Mouse (Mus musculus): Measurements from ENCODE around the gene Shox2. TPM values are rescaled to one million over a fixed set of nuclear protein-coding genes. Genes with fewer than 3 reads are reported as not detected.

The Shox2 gene
- total and polyA plus RNA-seq, 3 experiments = 2.7 to 4.2 (median 3.6) TPM

GRCm38 (mm10) chr3:66981101-66981661 lies 390 bp downstream of the Shox2 start, which contains the start of gene Rsrc1:
TSS of gene Rsrc1 (plus strand) at chr3:66981390.
- no peak for TF ChIP-seq TAL1 (conservative IDR thresholded peaks at IDR 0.05; ENCODE audit: low read depth, low read length)
- TF ChIP-seq POLR2AphosphoS5 (IDR thresholded peaks at IDR 0.05; ENCODE audit: insufficient replicate concordance, low read depth, low read length) = no peak
- TF ChIP-seq CTCF (IDR thresholded peaks at IDR 0.05; ENCODE audit: low read depth, low read length) = no peak
- TF ChIP-seq GATA1 (IDR thresholded peaks at IDR 0.05; ENCODE audit: borderline replicate concordance, low read length) = no peak
- no peak for TF ChIP-seq GATA2 (IDR thresholded peaks at IDR 0.05; ENCODE audit: borderline replicate concordance, low read depth, low read length)
- peak; percentile 52 for ATAC-seq (ENCODE audit: extremely low read depth, insufficient number of reproducible peaks, low FRiP score, poor library complexity, severe bottlenecking)
- Histone ChIP-seq H3K27me3 (ENCODE audit: insufficient read depth, low read length) (peaks cover 48% of the 10 kb centered on the region), H3K4me3 (ENCODE audit: low read depth, low read length) (peak within 1 kb of the TSS; percentile 75), H3K9me3 (replicated peaks) (peaks cover 6% of the 10 kb centered on the region), H3K36me3 (replicated peaks) (no peaks in the 10 kb centered on the region), H3K4me1 (ENCODE audit: insufficient read depth, low read depth, low read length) (peaks cover 20% of the 10 kb centered on the region)
- peak; percentile 56 for DNase-seq (ENCODE audit: low spot score)

- TF ChIP-seq GATA1 (IDR thresholded peaks at IDR 0.05; ENCODE audit: borderline replicate concordance, low read length) (no peak), POLR2AphosphoS5 (IDR thresholded peaks at IDR 0.05; ENCODE audit: insufficient replicate concordance, low read depth, low read length) (no peak), GATA2 (IDR thresholded peaks at IDR 0.05; ENCODE audit: borderline replicate concordance, low read depth, low read length) (no peak), TAL1 (conservative IDR thresholded peaks at IDR 0.05; ENCODE audit: low read depth, low read length) (no peak), CTCF (IDR thresholded peaks at IDR 0.05; ENCODE audit: low read depth, low read length) (no peak)
- peaks cover 48% of the 10 kb centered on the region for H3K27me3 ChIP-seq (ENCODE audit: insufficient read depth, low read length)
- H3K36me3 ChIP-seq (replicated peaks) = no peaks in the 10 kb centered on the region
- ATAC-seq (ENCODE audit: extremely low read depth, insufficient number of reproducible peaks, low FRiP score, poor library complexity, severe bottlenecking) (no peak), DNase-seq (ENCODE audit: low spot score) (no peak)
- peaks cover 6% of the 10 kb centered on the region for H3K9me3 ChIP-seq (replicated peaks)
- peak overlapping the region; percentile 75 for H3K4me3 ChIP-seq (ENCODE audit: low read depth, low read length)
- peaks cover 20% of the 10 kb centered on the region for H3K4me1 ChIP-seq (ENCODE audit: insufficient read depth, low read depth, low read length)
Measured at GRCm38 (mm10) chr3:66980111-66980975, 1.2 kb downstream of the Shox2 start.

- peaks cover 20% of the 10 kb centered on the region for H3K4me1 ChIP-seq (ENCODE audit: insufficient read depth, low read depth, low read length)
- H3K4me3 ChIP-seq (ENCODE audit: low read depth, low read length) = no peak overlapping the region
- H3K36me3 ChIP-seq (replicated peaks) = no peaks in the 10 kb centered on the region
- ATAC-seq (ENCODE audit: extremely low read depth, insufficient number of reproducible peaks, low FRiP score, poor library complexity, severe bottlenecking) (no peak), DNase-seq (ENCODE audit: low spot score) (no peak)
- H3K9me3 ChIP-seq (replicated peaks) = peaks cover 6% of the 10 kb centered on the region
- no peak for TF ChIP-seq POLR2AphosphoS5 (IDR thresholded peaks at IDR 0.05; ENCODE audit: insufficient replicate concordance, low read depth, low read length)
- H3K27me3 ChIP-seq (ENCODE audit: insufficient read depth, low read length) = peaks cover 48% of the 10 kb centered on the region
Measured at GRCm38 (mm10) chr3:66979491-66979890, 2.1 kb downstream of the Shox2 start.

- peaks cover 50% of the 10 kb centered on the region for H3K27me3 ChIP-seq (ENCODE audit: insufficient read depth, low read length)
- DNase-seq (ENCODE audit: low spot score) (no peak), ATAC-seq (ENCODE audit: extremely low read depth, insufficient number of reproducible peaks, low FRiP score, poor library complexity, severe bottlenecking) (no peak)
- peaks cover 7% of the 10 kb centered on the region for H3K9me3 ChIP-seq (replicated peaks)
- TF ChIP-seq GATA2 (IDR thresholded peaks at IDR 0.05; ENCODE audit: borderline replicate concordance, low read depth, low read length) (no peak), POLR2AphosphoS5 (IDR thresholded peaks at IDR 0.05; ENCODE audit: insufficient replicate concordance, low read depth, low read length) (no peak), CTCF (IDR thresholded peaks at IDR 0.05; ENCODE audit: low read depth, low read length) (no peak)
- no peaks in the 10 kb centered on the region for H3K36me3 ChIP-seq (replicated peaks)
- no peak overlapping the region; the same call in 1 of the 2 replicates for H3K4me3 ChIP-seq (ENCODE audit: low read depth, low read length)
- H3K4me1 ChIP-seq (ENCODE audit: insufficient read depth, low read depth, low read length) = peaks cover 20% of the 10 kb centered on the region
Measured at GRCm38 (mm10) chr3:66978457-66979381, 2.9 kb downstream of the Shox2 start.

- H3K4me1 ChIP-seq (ENCODE audit: insufficient read depth, low read depth, low read length) = peaks cover 19% of the 10 kb centered on the region
- no peak for TF ChIP-seq POLR2AphosphoS5 (IDR thresholded peaks at IDR 0.05; ENCODE audit: insufficient replicate concordance, low read depth, low read length)
- no peak for TF ChIP-seq TAL1 (conservative IDR thresholded peaks at IDR 0.05; ENCODE audit: low read depth, low read length)
- no peak for TF ChIP-seq CTCF (IDR thresholded peaks at IDR 0.05; ENCODE audit: low read depth, low read length)
- no peak for TF ChIP-seq GATA2 (IDR thresholded peaks at IDR 0.05; ENCODE audit: borderline replicate concordance, low read depth, low read length)
- TF ChIP-seq GATA1 (IDR thresholded peaks at IDR 0.05; ENCODE audit: borderline replicate concordance, low read length) = no peak
- peaks cover 56% of the 10 kb centered on the region for H3K27me3 ChIP-seq (ENCODE audit: insufficient read depth, low read length)
- H3K36me3 ChIP-seq (replicated peaks) = no peaks in the 10 kb centered on the region
- DNase-seq (ENCODE audit: low spot score) (no peak), ATAC-seq (ENCODE audit: extremely low read depth, insufficient number of reproducible peaks, low FRiP score, poor library complexity, severe bottlenecking) (no peak)
- H3K9me3 ChIP-seq (replicated peaks) = peaks cover 11% of the 10 kb centered on the region
- H3K4me3 ChIP-seq (ENCODE audit: low read depth, low read length) = no peak overlapping the region
Measured at GRCm38 (mm10) chr3:66977811-66978456, 3.6 kb downstream of the Shox2 start.
